ENCODE assay signal across 10 mouse cellular contexts in the genomic region with DNA sequence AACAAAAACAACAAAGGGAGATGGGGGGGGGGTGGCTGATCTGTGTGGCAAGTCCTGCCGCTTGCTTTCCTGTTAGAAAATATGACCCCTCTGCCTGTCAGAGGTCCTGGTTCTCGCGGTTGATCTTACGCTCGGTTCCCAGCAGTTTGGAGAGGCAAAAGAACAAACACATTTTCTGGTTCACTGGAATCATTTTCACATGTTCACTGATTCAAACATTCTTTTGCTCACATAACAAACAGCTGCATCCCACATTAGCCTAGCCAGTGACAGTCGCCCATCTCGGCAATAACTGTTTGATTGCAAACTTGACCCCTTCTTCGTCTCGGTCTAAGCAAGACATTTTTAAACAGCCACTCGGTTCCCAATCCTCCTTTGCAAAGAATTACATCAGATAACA.
DNase-seq lines count a peak whose midpoint lies in the region; ATAC-seq lines count a peak whose summit lies in the region.
"Had no signal": no experiment of that assay in that cellular context is flagged by ENCODE, and none has a peak within 500 bp of the region (broad histone marks: within the 10 kb centered on the region; RNA-seq: fewer than 3 reads in every experiment).

No protein-coding gene starts in this region.

- H3K9me3 ChIP-seq in intestine, embryonic 14.5 days (ENCODE audit: control insufficient read depth, low read length) = no peaks in the 10 kb centered on the region
- H3K9me3 ChIP-seq in intestine, embryonic 16.5 days (ENCODE audit: control insufficient read depth, low read length) = no peaks in the 10 kb centered on the region
- no peaks in the 10 kb centered on the region for H3K9me3 ChIP-seq in embryonic facial prominence, embryonic 13.5 days
- H3K9me3 ChIP-seq in hindbrain, embryonic 16.5 days (ENCODE audit: control insufficient read depth, low read length) = no peaks in the 10 kb centered on the region
- H3K9me3 ChIP-seq in neural tube, embryonic 12.5 days = no peaks in the 10 kb centered on the region

- ATAC-seq in intestine, embryonic 14.5 days (replicated peaks; ENCODE audit: low FRiP score, low TSS enrichment, low read depth) = no peak
- no peak for ATAC-seq in intestine, embryonic 16.5 days
- ATAC-seq in embryonic facial prominence, embryonic 13.5 days (ENCODE audit: insufficient number of reproducible peaks, insufficient read depth, low FRiP score, low TSS enrichment, low read depth) = no peak
- no peak for ATAC-seq in hindbrain, embryonic 16.5 days
- ATAC-seq in neural tube, embryonic 12.5 days (ENCODE audit: low FRiP score, low read depth) = no peak
- ATAC-seq in megakaryocyte progenitor cell, adult 5-6 weeks (replicated peaks; ENCODE audit: poor library complexity) = no peak
- no peak for ATAC-seq in monocyte, adult 5-6 weeks (replicated peaks; ENCODE audit: insufficient number of reproducible peaks, low FRiP score, low TSS enrichment, poor library complexity, severe bottlenecking)

- no peak for DNase-seq in intestine, embryonic 14.5 days (ENCODE audit: low spot score)
- DNase-seq in thymus, postnatal 4 days = no peak
- DNase-seq: kidney, adult 2 months; liver had no signal

- peak overlapping the region; percentile 1; the same call in 1 of the 2 replicates for H3K4me2 ChIP-seq in intestine, embryonic 14.5 days (ENCODE audit: low read length)
- no peak overlapping the region for H3K4me2 ChIP-seq in intestine, embryonic 16.5 days (ENCODE audit: low read depth, low read length)
- H3K4me2 ChIP-seq in embryonic facial prominence, embryonic 13.5 days = peak overlapping the region; percentile 39
- H3K4me2 ChIP-seq in hindbrain, embryonic 16.5 days (ENCODE audit: low read length) = peak overlapping the region; percentile 26
- peak overlapping the region; percentile 44 for H3K4me2 ChIP-seq in neural tube, embryonic 12.5 days (replicated peaks)

- H3K27ac ChIP-seq in intestine, embryonic 14.5 days (ENCODE audit: low read depth) = peak overlapping the region; percentile 47; the same call in 1 of the 2 replicates
- no peak overlapping the region for H3K27ac ChIP-seq in intestine, embryonic 16.5 days (ENCODE audit: low read length)
- no peak overlapping the region for H3K27ac ChIP-seq in embryonic facial prominence, embryonic 13.5 days
- H3K27ac ChIP-seq in hindbrain, embryonic 16.5 days (ENCODE audit: low read depth, low read length) = 0 out of 2 replicates have a peak overlapping the region, but pooled peaks have one; percentile 11
- no peak overlapping the region for H3K27ac ChIP-seq in neural tube, embryonic 12.5 days

- H3K27me3 ChIP-seq in intestine, embryonic 14.5 days (replicated peaks; ENCODE audit: control insufficient read depth, insufficient read depth, low read length) = no peaks in the 10 kb centered on the region
- no peaks in the 10 kb centered on the region for H3K27me3 ChIP-seq in intestine, embryonic 16.5 days (replicated peaks; ENCODE audit: control insufficient read depth, insufficient read depth, low read length)
- H3K27me3 ChIP-seq in embryonic facial prominence, embryonic 13.5 days = peaks cover 4% of the 10 kb centered on the region; the same call in 1 of the 2 replicates
- H3K27me3 ChIP-seq in hindbrain, embryonic 16.5 days (replicated peaks; ENCODE audit: control insufficient read depth, insufficient read depth, low read length) = no peaks in the 10 kb centered on the region
- no peaks in the 10 kb centered on the region for H3K27me3 ChIP-seq in neural tube, embryonic 12.5 days (replicated peaks)

- H3K36me3 ChIP-seq in intestine, embryonic 14.5 days (ENCODE audit: control insufficient read depth, insufficient read depth, low read length) = no peaks in the 10 kb centered on the region
- H3K36me3 ChIP-seq in intestine, embryonic 16.5 days (ENCODE audit: control insufficient read depth, insufficient read depth, low read length) = no peaks in the 10 kb centered on the region
- 0 out of 2 replicates have a peak, but pooled peaks cover 3% of the 10 kb centered on the region for H3K36me3 ChIP-seq in embryonic facial prominence, embryonic 13.5 days
- 0 out of 2 replicates have a peak, but pooled peaks cover 3% of the 10 kb centered on the region for H3K36me3 ChIP-seq in hindbrain, embryonic 16.5 days (ENCODE audit: control insufficient read depth, insufficient read depth, low read length)
- H3K36me3 ChIP-seq in neural tube, embryonic 12.5 days = peaks cover 21% of the 10 kb centered on the region

- no peak overlapping the region for H3K9ac ChIP-seq in intestine, embryonic 14.5 days (ENCODE audit: low read length)
- no peak overlapping the region for H3K9ac ChIP-seq in intestine, embryonic 16.5 days (ENCODE audit: low read depth, low read length)
- 0 out of 2 replicates have a peak overlapping the region, but pooled peaks have one; percentile 8 for H3K9ac ChIP-seq in embryonic facial prominence, embryonic 13.5 days
- no peak overlapping the region for H3K9ac ChIP-seq in hindbrain, embryonic 16.5 days (ENCODE audit: low read depth, low read length)
- no peak overlapping the region for H3K9ac ChIP-seq in neural tube, embryonic 12.5 days

- 37% methylated on average over 10 of the region's 10 CpGs for WGBS in intestine, embryonic 14.5 days
- WGBS in intestine, embryonic 16.5 days = 37% methylated on average over 10 of the region's 10 CpGs
- 14% methylated on average over 10 of the region's 10 CpGs for WGBS in embryonic facial prominence, embryonic 13.5 days
- WGBS in hindbrain, embryonic 16.5 days = 13% methylated on average over 10 of the region's 10 CpGs
- 8% methylated on average over 10 of the region's 10 CpGs for WGBS in neural tube, embryonic 12.5 days

- H3K4me3 ChIP-seq in intestine, embryonic 14.5 days (ENCODE audit: low read depth, low read length) = no peak overlapping the region
- H3K4me3 ChIP-seq in intestine, embryonic 16.5 days (ENCODE audit: low read length) = no peak overlapping the region
- H3K4me3 ChIP-seq in embryonic facial prominence, embryonic 13.5 days = no peak overlapping the region
- no peak overlapping the region for H3K4me3 ChIP-seq in hindbrain, embryonic 16.5 days (ENCODE audit: low read length)
- no peak overlapping the region for H3K4me3 ChIP-seq in neural tube, embryonic 12.5 days

- peaks cover 22% of the 10 kb centered on the region for H3K4me1 ChIP-seq in intestine, embryonic 14.5 days (replicated peaks; ENCODE audit: control insufficient read depth, insufficient read depth, low read length)
- H3K4me1 ChIP-seq in intestine, embryonic 16.5 days (ENCODE audit: control insufficient read depth, insufficient read depth, low read length) = no peaks in the 10 kb centered on the region; the same call in 1 of the 2 replicates
- H3K4me1 ChIP-seq in embryonic facial prominence, embryonic 13.5 days = peaks cover 33% of the 10 kb centered on the region
- H3K4me1 ChIP-seq in hindbrain, embryonic 16.5 days (ENCODE audit: control insufficient read depth, insufficient read depth, low read depth, low read length) = peaks cover 47% of the 10 kb centered on the region
- H3K4me1 ChIP-seq in neural tube, embryonic 12.5 days = peaks cover 63% of the 10 kb centered on the region

Comparison
In these comparisons a context has a peak if more than half of its experiments do, and no peak if none do; other contexts are left out.
1. H3K27ac ChIP-seq: peak in intestine, embryonic 14.5 days (single experiment) and hindbrain, embryonic 16.5 days (single experiment); none in intestine, embryonic 16.5 days (single experiment), embryonic facial prominence, embryonic 13.5 days (single experiment) and neural tube, embryonic 12.5 days (single experiment).